Mouse (Mus musculus) layer of hippocampus, postnatal 14 days (tissue): ENCODE measurements around the gene Ip6k2. TPM values are rescaled to one million over a fixed set of nuclear protein-coding genes. Genes with fewer than 3 reads are reported as not detected.

Experiments used
- DNase-seq, 2 experiments: peaks; one replicate each; pipeline ENCODE4 v3.0.0; 2021 to 2022; ENCODE audit warnings: low spot score in 2 of 2, mixed read lengths in 1 of 2
- long read RNA-seq, 2 experiments: library from polyadenylated mRNA; stranded (forward); transcript quantifications; one replicate each; pipeline ENCODE4 v2.0.0; 2021
- total RNA-seq, 2 experiments: library from RNA; stranded (reverse); gene quantifications; 2 replicates each; pipeline ENCODE4 v1.2.3; 2021

Gene Ip6k2
- total RNA-seq, result 100 to 1,000 TPM; 201 to 212 TPM
- long read RNA-seq, experiment 1, transcript Ip6k2-203 (4 exons, 607 nt), result minor isoform, 5 of 85 reads
- long read RNA-seq, experiment 1, transcript Ip6k2-207 (2 exons, 2,820 nt), result major isoform, 6 of 85 reads
- long read RNA-seq, experiment 1, partial matches to known transcripts, result 21 of 85 reads
- long read RNA-seq, experiment 1, other reads (novel, unspliced or antisense), result 47 of 85 reads
- long read RNA-seq, experiment 2, transcript Ip6k2-207 (2 exons, 2,820 nt), result major isoform, 7 of 100 reads
- long read RNA-seq, experiment 2, transcript Ip6k2-210 (3 exons, 748 nt), result minor isoform, 5 of 100 reads
- long read RNA-seq, experiment 2, transcript Ip6k2-204 (3 exons, 1,191 nt), result minor isoform, 6 of 100 reads
- long read RNA-seq, experiment 2, transcript Ip6k2-203 (4 exons, 607 nt), result major isoform, 7 of 100 reads
- long read RNA-seq, experiment 2, partial matches to known transcripts, result 26 of 100 reads
- long read RNA-seq, experiment 2, other reads (novel, unspliced or antisense), result 49 of 100 reads

DNA sequence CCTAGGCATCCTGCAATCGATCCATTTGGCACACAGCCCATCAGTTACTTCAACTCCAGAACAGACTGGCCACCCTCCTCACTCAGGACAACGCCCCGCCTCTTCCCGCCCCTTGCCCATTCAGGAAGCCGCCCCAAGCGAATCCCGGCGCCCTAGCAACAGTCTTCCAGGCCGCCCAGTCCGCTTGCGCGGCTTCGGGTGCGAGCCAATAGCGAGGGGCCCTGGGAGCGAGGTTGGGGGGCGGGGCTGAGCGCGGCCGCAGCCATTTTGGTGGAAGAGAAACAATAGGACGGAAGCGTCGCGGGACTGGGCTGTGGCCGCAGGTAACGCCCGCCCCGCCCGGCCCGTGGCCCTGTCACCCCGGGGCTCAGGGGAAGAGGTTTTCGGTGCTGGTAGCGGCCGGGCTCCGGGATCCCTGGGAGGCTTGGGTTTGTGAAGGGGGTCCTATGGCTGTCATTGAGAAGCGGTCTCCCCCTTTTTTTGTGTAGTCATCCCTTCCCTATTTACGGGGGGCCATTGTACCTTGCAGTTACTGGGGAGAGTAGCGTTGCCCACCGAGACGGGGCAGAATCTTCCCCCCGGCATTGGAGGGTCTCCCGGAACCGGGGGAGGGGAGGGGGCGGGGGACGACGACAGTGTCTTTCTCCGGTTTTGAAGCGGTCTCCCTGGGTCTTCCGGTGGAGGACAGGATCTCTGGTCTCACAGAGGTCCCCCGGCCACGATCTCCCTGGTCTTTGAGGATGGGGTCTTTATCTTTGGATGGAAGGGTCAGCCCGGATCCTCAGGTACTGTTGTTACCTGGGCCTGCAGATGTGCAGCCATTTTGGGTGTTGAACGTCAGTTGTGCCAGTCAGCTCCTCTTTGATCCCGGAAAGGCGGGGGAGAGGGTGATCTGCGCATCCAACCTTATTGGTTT lies at the start of gene Ip6k2:
TSS of gene Ip6k2 (plus strand) at position 249 of the 916 bp plus-strand sequence.
- peak; percentile 96 to 97 for DNase-seq

DNA sequence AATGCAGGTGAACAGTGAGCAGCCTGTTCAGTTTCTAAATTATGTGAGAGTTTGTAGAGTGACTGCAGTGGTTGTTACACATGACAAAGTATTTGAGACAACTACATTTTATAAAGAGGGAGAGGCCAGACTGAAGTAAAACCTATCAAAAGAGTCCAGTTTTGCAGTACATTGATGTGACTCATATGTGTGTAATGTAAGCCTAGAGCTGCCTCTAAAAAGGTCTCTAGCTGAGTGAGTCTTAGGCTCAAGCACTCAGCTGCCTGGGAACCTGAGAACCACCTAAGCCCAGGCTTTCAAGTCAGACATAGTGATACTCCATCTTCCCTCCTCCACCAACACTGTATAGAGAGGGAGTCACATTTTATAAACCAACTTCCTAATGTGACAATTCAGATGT lies 49.0 kb upstream of the Ip6k2 start:
- no peak for DNase-seq

DNA sequence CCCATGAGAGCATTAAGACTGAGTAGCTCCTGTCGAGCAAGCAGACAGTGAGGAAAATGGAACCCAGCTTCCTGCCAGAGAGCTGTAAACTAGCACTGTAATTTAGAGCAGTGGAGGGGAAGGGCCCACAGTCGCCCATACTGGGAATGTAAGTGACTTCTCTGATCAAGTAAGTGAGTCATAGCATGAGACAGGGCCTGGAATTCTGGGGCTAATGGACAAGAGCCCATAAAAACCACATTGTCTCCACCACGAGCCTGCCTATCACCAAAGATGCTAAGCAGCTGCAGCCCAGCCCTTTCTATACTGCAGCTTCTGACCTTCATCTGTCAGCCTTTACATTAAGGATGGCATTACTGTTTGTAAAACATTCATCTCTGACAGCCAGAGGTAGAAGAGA lies 44.4 kb upstream of the Ip6k2 start:
- DNase-seq, result no peak

DNA sequence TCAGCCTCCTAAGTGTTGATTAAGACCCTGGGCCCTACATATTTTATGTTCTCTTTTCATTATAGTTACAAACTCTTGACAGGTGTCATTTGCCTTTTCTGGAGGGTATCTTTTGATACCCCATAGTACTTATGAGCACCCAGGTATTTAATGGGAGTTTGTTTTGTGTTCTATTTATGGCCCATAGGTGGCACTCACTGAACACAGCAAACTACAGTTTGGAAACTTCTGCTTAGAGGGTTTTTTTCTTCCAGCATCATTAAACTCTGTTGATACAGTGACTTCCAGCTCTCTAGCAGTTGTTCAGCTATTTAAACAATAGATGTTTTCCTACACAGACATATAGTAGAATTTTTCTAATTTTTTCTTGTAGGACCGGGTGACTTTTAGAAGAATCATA lies 43.5 kb upstream of the Ip6k2 start:
- no peak for DNase-seq

DNA sequence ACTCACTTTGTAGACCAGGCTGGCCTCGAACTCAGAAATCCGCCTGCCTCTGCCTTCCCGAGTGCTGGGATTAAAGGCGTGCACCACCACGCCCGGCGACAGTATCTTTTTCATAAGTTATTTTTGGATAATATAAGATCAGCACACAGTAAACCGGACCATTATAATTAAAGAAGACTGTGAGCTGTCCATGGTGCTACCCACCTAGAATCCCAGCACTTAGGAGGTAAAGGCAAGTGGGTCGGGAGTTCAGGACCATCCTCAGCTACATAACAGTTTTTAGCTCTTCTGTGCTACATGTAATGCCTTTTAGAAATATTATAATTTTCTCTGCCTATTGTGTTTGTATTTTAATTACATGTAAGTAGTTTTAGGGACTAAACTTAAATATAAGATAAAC lies 41.5 kb upstream of the Ip6k2 start:
- DNase-seq, result no peak

DNA sequence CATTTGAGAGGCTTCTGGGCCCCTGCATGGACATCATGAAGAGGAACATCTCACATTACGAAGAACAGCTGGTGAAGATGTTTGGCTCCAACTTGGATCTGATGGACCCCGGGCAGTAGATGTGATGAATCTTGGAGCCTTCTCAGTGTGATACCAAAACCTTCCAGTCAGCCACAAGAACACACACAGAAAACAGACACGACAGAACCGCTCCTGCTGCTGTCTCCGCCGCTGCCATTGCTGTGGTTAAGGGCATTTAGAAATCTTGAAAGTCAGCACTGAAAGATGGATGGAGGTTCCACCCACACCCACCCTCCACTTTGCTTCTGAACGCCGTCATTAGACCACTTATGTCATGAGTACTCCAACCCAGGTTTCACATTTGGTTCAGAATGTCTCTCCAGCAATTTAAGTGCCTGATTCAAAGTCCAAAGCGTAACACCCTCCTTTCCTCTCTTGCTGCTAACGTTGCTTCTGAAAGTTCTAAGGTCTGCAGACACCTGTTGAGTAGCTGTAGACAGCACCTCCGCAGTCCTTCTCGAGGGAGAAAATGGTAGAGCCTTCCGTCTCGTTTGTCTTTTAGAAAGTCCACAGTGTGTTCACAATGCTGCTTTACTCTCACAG lies 36.6 kb upstream of the Ip6k2 start:
- no peak for DNase-seq

DNA sequence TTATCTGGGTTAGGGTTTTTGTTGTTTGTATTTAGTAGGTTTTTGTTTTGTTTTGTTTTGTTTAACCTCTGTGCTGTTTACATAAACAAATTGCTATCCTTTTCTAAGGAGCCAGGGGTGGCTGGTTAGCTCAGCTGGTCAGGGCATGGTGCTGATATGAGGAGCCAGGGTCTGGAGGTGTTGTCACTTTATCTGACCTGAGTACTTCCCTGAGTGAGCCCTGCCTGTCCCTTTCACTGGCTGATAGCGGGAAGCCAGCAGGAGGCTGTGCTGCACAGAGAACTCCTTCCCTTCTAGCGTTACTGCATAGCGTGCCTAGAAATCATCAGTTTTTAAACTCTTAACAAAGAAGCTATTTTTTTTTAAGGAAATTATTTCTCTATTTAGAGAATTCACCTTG lies 35.9 kb upstream of the Ip6k2 start:
- no peak for DNase-seq

DNA sequence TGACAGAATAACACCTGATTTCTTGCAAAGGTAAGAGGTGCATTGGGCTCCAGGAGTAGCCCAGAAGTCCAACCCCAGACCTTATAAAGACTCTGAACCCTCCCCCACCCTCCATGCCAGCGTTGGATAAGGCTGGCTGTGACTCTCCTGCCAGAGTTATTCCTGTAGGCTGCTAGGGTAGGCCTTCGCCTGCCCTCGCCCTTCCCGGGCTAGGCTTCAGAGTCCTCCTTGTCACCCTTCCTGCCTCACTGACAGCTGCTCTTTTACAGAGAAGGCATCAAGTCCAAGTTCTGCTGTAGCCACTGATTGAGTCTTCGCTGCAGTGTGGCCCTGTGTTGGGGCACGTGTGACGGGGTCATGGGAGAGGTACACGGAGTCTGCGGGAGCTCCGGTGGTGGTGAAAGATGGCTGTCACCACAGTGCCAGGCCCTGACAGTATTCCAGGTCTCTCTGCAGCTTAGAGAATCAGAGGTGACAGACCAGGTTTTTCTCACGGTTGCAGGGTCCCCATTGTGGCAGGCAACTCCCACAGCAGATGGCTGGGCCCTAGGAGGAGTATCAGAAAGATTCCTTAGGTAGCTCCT lies 34.9 kb upstream of the Ip6k2 start:
- DNase-seq, result no peak

DNA sequence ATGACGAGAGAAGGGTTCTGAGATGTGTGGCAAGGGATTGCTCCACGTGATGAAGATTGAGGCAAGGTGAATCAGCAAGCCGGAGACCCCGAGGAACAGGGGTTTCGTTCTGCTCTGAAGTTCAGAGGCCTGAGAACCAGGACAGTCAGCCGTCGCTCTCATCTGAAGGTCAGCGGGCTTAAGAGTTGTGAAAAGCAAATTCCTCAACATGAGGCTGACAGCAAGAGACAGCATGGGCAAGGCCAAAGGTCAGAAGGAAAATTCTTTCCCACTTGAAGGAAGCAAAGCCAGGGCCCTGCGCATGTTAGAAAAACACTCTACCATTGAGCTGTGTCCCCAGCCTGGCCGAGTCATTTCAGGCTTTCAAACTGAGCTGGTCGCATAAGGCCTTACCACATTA lies 33.0 kb upstream of the Ip6k2 start:
- DNase-seq, result no peak

DNA sequence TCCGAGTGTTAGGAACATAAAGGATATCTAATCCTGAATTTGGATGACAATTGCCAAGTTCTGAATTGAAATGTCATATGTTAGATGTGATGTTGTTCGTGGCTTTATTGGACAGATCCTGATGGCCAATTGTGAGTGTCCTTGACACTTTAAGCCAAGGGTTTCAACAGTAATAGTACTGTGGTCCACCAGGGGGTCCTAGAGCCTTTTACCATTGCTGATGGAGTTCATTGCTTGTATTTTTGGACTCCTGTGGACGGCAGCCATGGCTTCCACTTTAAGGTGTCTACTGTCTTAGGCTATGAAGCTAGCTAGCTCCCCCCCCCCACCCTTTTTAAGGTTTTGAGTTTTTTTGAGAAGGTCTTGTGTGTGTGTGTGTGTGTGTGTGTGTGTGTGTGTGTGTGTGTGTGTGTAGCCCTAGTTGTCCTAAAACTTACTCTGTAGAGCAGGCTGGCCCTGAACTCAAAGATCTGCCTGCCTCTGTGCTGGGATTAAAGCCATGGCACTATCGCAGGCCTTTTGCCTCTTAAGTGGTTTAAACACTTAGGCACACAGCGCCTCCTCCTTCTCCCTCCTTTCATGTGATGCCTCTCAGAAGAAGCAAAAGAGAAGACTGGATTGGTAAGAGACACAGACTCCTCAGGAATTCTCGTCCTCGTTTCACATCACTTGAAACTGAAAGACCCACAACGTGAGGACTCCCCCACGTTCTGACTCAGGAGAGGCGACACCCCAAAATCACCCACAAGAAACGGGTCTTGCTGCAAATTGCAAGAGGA lies 31.3 kb upstream of the Ip6k2 start:
- DNase-seq, result no peak

DNA sequence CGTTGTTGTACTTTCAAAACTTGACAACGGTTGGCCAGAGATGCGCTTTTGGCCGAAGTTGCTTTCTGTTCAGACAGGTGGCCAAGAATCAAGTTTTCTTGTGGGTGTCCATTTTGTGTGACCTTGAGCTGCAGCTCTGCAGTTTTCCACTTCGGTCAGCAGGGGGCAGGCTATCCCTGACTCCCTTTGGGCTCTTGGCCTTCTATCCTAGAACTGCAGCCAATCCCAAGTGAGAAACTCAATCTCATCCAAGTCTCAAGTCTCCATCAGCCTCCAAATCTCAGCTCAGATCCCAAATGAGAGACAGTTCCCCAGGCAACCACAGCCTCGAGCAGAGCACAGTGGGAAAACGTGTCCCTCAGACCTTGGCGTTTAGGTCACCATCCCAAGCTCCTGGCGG lies 30.3 kb upstream of the Ip6k2 start:
- DNase-seq, result peak; percentile 69 to 86

DNA sequence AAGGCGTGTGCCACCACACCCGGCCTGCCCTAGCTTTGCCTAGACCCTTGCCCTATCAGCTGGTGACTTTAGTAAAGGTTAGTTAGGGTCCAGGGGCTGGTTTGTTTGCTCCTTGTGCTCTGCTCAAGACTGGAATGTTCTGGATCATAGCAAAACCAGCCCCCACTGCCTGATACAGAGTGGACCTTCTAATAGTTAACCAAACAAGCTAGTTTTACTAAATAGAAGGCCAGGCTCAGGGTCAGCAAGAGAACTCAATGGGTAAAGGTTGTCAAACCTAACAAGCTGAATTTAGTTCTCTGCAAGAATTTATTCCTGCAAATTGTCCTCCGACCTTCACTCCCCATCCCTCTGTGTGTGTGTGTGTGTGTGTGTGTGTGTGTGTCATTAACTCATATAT lies 29.6 kb upstream of the Ip6k2 start:
- DNase-seq, result no peak

DNA sequence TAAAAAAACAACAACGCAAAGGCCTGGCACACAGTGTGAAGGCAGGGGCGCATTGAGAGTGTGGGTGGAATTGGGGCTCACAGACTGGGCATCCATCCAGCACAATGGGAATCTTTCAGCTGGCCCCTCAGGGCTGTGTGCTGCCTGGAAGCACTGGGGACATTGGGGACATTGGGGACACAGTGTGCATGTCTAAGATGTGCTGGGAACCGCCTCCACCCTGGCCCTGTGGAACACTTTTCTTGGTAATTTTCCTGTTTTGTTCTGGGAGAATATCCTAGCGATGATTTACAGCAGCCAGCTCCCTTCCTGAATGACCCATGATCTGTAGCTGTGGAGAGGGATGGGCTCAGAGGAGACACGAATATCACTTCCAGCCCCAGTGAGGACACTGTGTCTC lies 29.2 kb upstream of the Ip6k2 start:
- peak; percentile 49 to 75 for DNase-seq

DNA sequence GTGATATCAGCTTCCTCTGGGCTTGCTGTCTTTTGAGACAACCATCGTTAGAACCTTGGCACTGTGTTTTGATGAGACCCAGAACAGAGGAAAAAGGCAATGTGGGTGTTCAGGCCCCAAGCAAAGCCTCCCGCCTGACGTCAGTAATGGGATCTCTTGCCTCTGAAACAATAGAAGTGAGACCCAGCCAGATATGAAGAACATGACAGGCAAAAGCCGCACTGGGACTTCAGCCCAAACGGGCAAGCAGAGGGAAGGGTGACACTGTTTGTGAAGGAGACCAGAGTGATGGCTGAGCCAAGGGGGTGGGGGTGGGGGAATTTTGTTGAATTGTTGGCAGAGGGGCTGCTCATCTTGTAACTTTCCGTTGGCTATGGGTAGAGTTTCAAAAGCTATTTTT lies 26.2 kb upstream of the Ip6k2 start:
- DNase-seq, result no peak

DNA sequence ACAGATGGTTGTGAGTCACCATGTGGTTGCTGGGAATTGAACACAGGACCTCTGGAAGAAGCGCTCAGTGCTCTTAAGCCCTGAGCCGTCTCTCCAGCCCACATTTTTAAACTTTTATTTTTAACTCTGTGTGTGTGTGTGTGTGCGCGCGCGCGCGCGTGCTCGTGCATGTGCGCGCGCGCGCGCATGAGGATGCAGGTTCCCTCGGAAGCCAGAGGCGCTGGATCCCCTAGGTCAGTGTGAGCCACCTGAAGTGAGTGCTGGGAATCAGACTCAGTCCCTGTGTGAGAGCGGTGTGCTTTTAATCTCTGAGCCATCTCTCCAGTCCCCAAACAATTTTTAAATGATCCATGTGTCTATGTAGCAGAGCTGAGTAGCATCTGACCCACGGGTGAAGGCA lies 24.5 kb upstream of the Ip6k2 start:
- no peak for DNase-seq

DNA sequence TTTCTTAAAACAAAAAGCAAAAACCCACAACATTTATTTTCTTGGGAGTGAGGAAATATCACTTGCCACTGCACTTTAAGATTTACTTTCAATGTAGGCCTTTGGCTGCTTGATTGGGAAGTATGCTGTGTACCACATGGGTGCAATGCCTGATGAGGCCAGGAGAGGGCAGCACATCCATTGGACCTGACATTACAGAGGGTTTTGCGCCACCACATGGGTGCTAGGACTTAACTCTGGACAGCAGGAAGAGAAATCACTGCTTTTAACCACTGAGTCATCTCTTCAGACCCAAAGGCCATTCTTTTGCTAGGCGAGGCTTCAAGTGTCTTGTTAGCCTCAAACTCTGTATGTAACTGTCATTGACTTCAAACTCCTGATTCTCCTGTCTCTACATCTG lies 23.8 kb upstream of the Ip6k2 start:
- no peak for DNase-seq

DNA sequence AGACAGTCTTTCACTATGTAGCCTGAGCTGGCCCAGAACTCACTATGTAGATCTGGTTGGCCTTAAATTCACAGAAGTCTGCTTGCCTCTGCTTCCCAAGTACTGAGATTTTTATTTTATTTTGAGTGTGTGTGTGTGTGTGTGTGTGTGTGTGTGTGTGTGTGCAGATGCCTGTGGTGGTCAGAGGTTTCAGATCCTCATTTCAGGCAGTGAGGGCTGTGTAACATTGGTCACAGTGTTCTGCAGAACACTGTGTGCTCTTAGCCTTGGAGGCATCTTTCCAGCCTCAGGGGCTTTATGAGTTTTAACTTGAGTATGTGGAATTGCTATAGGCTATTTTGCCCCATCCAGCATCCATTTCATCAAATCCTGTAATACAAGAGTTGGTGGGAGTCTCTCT lies 22.0 kb upstream of the Ip6k2 start:
- no peak for DNase-seq

DNA sequence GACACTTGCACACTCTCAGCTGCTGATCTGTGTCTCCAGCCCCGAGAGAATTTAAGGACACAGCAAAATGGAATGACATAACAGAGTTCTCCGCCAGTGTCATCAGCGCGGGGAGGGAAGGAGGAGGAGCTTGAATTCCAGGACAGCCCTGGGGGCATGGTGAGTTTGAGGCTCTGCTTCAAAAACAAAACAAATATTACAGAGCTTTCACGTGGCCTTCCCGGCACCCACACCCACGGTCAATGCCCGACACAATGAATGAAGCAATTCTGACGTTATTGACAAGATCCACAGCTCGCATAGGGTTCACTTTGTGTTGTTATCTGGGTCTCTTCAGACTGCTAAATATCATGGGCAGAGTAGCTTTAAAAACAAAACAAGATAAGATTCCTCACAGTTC lies 18.6 kb upstream of the Ip6k2 start:
- no peak for DNase-seq

DNA sequence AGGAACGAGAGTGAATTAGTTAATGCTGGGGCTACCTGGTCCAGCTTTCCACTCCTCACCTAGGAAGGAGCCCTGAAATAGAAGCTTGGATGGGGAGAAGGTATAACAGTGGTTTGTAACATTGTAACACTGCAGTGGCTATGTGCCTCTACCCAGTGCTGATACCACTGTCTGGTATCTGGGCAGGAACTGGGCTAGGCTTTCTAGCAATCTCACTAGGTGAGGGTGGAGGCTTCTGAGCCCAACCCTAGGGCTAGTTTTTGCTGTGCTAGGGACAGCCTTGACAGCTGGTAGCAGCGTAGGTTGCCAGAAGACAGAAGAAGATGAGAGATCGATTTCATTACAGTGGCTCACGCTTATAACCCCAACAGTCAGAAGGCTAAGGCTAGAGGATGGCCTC lies 7.0 kb upstream of the Ip6k2 start:
- no peak for DNase-seq

DNA sequence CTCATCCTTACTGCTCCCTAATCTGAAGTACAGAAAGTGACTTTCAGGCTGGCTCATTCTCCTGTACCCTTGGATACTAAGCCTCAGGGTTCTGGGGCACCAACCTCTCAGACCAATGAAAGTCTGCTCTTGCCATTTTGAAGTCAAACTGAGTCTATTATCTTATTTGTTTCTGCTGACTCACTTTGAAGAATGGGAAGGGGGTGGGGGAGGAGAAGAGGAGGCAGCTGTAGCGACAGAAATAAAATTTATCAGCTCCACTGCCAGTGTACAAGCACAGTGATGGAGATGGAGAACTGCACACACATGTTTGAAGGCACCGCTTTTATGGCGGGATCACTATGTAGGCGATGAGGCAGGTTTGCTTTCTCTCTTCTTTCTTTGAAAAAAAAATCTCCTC lies 6.3 kb upstream of the Ip6k2 start:
- DNase-seq, result no peak

DNA sequence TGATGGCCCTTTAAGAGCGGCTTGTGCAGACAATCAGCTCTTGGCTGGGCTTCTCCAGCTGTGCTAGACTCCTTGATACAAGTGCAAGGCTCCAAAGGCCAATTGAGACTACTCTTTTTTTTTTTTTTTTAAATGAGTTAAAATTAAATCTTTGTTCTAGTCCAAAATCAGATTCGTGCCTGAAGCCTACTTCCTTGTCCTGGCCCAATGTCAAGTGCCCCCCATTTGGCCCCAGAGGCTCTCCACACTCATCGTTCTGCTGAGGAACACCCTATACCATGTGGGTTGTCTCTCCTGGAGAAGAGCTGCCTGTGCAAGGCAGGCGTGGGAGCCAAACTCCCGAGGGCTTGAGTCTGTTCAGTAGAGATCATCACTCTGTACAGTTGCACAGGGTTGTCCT lies 2.6 kb upstream of the Ip6k2 start:
- no peak for DNase-seq
